Mouse (Mus musculus) layer of hippocampus, adult 11-12 months (tissue): ENCODE measurements around the gene Stn1.

Experiments
- DNase-seq: peaks from one replicate; pipeline ENCODE4 v3.0.0; 2022; ENCODE audit warnings: low spot score

The Stn1 gene

DNA sequence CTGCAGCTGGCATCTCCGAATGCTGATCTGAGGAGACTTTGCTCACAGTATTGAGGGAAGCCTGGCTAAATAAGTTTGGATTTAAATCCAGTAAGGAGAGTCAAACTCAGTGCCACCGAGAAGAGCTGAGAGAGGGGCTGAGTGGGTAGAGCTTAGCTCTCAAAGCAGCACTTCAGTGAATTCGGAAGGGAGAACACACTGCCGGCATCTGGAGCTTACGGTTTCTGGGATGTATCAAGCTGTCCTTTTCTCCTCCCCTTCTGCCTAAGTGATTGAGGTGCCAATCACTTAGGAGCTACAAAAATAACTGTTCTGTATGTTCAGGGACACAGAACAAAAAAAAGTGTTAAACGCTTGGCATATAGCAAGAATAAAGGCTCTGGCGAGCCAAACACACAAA, 5.1 kb upstream of the Stn1 start:
- DNase-seq: peak; percentile 30

DNA sequence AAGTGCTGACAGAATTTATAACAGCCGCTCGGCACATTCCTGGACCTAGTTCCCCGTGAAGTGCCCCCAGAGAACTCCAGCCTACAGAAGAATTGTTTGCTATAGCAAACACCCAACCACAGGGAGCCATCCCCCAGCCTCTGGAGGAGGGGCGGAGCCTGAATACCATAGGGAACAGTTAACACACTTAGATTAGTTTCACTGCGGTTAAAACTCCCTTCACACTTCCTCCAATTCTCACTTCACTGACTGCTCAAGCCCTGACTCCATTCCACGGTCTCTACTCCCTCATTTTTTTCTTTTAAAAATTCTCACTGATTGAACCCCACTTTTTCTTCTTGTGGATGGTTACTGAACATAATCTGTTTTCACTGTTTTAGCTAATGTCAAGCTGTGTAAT, 1.5 kb upstream of the Stn1 start:
- DNase-seq: no peak

DNA sequence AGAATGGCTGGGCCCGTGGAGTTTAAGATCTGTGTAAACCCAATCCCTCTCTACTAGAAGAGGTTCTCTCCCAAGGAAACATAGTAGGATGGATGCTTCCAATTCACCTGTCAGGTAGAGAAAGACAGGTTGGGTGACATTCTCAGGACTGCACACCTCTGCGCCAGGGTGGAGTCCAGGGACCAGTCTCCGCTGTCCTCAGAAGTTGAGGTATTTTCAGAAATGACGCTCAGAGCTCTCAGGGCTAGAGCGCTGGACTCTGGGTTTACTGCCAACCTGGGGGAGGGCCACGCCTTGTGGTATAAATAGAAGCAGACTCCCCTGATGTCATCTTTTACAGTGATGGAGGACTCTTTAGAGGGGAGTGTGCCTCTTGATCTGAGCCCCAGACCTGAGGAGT, 572 bp upstream of the Stn1 start:
- DNase-seq: no peak

DNA sequence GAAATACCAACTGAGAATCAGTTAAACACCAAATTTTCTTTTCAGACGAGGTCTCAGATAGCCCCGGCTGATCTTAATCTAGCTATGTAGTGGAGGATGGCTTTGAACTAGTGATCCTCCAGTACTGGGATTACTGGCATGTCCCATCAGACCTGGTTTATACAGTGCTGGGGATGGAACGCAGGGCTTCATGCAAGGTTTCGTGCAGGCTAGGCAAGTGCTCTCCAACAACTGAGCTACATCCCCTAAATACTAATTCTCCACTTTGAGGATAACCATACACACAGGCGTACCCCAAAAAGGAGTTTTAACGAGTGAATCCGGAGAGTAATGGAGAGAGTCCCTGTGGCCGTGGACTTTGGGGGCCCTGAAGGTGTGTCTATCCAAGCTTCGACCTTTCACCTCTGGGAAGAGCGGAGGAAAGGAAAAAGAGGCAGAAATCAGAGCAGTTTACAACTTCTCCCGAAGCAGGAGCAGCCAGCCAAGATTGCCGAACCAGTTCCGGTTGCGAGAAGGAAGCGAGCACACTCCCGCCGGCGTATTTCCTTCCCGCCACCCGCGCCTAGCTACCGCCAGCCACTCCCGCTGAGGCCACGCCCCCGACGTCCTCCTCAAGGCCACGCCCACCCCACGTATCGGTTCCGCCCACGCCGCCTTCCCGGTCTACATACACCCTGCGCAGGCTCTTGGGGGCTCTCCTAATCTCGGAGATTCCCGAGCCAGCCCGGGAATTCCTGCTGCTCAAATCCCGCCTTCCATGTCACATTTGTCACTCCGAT, 597 bp downstream of the Stn1 start:
- peak; percentile 98 for DNase-seq

DNA sequence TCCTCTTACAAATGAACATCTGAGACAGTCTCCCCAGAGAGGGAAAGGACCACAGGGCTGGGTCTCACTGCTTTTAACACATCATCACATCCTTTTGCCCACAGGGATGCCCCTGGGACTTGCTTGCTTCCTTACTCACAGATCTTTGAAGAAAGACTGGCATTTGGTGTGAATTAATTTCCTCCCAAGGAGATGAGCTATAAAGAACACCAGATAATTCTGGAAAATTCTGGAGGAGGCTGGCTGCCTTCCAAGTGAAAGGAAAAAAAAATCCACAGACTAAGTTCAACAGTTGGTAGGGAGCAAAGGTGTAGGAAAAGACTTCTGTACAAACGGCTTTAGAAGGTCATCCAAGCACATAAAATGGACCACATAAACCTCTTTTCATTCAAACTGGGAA, 3.2 kb downstream of the Stn1 start:
- no peak for DNase-seq

DNA sequence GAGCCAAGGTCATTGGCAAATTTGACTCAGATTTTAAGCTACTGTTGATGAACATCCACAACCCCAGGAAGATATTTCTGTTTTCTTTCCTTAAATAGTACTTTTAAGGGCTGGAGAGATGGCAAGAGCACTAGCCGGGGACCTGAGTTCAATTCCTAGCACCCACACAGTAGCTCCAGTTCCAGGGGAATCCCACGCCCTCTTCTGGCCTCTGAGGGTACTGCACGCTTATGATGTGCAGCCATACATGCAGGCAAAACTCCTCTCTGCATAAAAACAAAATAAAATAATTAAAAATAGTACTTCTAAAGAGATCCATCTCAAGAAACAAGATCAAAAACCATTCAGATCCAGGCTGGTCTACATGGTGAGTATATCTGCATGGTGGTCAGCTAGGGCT, 4.9 kb downstream of the Stn1 start:
- no peak for DNase-seq

DNA sequence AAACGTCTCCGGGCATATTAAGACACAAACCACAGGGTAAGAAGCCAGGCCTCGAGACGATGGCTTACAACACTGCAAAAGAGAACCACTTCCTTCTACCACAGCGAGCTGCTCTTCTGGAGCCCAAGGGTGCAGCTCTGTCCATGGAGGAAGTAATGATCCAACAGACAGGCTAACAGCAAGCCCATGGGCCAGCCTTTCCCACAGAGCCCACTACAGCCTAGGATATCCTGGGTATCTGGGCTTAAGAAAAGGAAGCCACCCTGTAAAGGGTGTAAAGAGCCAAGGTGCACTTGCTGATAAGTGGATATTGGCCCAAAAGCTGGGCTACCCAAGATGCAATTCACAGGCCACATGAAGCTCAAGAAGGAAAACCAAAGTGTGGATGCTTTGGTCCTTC, 6.0 kb downstream of the Stn1 start:
- no peak for DNase-seq

DNA sequence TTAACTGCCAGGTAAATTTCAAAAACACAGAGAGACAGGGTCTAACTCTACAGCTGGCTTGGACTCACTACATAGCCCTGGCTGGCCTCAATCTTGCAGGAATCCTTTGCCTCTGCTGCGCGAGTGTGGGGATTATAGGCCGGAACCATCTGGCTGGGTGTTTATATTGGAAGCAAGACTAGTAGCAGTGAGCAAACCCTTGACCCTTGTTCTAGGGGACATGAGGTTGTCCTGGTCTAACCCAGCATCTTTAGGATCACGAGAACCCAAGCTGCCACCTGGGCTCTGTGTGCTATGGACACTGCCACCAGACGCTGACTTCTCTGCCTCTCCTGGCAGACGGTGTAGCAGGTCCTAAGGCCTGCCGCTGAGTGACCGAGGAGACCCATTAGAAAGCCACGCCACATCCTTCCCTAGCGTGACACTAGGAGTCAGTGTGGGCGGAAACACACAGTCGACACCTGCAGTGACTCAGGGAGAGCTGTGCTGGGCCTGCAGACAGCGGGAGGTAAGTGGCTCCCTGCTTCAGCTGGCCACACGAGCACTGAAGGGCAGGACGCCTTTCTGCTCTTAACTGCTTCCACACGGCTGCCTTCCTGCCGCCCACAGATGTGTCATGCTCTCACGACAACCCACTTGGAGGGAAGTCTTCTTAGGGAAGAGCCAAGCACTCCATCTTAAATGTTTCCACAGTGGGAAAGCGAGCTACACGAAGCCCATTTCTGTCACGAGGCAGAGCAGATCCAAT, 10.9 kb downstream of the Stn1 start:
- no peak for DNase-seq

DNA sequence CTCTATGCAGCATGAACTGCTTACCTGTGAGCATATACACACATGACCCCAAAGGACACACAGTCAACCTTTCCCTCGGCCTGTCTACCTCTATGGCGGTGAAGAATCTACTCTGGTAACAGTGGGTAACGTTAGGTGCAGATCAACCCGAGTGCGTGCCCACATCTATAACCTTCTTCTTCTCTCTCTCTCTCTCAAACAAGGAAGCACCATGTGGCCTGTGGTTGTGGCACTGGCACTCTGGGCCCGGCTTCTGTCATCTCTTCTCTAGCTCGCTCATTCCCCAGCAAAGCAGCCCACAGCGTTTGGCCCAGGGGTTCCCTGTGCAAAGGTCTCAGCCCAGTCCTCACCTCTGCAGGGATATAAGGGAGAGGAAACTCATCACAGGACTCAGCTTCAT, 12.4 kb downstream of the Stn1 start:
- DNase-seq: no peak

DNA sequence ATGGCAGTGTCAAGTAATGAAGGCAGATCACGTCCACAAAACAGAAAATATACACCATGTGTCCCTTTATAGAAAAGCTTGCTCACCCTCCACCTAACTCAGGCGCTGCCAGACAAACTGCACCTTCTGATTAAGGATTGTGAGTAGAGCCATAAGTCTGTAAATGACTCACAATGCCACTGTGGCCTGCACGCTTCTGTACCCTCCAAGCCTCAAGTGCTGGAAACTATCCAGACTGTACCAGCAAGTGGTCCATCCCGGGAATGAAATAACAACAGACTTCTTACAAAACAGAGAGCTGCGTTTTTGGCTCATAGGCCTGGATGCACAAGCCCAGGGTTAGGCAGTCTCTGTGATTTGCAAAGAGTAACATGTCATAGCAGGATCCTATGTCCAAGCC, 15.9 kb downstream of the Stn1 start:
- DNase-seq: no peak

DNA sequence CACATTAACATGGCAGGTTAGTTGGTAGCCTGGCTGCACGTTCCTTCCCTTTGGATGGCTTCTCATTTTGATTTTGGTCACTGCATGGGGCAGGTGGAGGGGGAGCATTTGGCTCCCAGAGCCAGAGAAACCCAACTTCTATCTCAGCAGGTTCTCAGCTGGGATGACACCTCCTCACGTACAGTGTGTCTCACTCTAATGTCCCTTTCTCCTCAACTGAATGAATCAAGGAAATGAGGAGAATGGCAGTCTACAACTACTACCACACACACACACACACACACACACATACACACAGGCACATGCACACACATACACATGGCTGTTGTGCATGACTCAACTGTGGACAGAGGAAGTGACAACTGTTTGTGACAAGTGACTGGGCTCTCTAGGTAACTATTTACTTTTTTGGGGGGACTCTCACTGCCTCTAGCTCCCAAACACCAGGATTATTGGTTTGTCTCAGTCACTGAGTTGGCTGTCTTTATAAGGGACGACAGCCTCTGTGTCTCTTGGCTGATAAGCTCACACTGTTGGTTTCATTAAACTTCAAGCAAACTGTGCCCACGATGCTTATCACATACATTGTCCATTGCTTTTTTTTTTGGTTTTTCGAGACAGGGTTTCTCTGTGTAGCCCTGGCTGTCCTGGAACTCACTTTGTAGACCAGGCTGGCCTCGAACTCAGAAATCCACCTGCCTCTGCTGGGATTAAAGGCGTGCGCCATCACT, 18.0 kb downstream of the Stn1 start:
- DNase-seq: no peak

DNA sequence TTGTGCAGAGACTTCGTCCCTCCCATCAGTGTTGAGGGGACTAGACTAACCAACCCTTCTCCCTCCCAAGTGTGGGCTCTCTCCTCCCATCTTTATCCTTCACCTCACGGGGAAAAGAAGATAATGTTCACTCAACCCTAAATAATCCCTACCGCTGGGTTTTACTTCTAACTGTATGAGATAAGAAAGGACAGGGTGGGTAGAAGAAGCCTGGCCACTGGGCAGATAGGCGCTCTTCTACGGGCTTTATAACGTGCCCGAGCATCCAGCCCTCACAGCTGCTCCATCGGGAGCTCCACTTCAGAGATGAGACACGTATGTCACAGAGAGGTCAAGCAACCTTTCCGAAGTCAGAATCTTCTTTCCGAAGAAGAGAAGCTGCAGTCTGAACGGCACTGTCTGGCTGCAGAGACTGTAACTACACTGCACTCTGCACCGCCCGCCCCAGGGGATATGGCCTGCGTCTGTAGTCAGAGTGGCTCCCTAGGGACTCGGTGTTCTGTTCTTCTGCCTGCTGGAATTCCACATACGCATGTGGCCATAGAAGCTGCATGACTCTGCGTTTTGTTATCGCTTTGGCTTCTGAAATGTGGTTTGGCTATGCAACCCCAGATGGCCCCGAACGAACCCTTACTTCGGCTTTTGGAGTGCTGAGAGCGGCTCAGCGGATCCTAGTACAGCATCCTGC, 18.7 kb downstream of the Stn1 start:
- no peak for DNase-seq

DNA sequence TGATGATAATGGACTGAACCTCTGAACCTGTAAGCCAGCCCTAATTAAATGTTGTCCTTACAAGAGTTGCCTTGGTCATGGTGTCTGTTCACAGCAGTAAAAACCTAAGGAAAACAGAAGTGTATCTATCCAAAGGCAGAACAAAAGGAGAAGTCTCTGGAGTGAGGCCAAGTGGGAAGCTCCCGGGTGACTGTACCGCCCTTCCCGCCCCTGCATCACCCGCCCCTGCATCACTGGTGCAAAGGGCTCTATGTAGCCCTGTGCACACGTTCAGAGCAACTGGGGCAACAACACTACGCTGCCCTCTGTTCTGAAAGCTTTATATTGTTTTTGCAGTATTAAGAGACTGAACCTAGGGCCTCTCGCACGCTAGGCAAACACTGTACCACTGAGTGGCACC, 19.7 kb downstream of the Stn1 start:
- DNase-seq: no peak

DNA sequence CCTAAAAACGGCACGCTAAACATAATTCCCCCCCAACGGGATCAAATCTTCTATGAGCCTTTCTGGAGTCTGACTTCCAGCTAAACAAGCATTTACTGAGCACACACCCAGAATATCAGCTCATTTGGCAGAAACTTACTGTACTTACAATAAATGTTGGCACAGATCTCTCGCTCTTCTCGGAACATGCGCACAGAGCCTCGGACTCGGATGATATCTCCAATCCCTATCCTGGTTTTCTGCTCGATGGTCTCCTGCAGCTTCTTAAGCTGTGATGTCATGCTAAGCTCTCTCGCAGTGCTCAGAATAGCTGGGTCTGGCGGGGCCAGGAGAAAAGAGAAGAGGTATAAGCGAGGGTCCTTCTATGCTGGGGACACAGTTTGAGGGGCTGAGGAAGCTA, 20.4 kb downstream of the Stn1 start:
- DNase-seq: no peak

DNA sequence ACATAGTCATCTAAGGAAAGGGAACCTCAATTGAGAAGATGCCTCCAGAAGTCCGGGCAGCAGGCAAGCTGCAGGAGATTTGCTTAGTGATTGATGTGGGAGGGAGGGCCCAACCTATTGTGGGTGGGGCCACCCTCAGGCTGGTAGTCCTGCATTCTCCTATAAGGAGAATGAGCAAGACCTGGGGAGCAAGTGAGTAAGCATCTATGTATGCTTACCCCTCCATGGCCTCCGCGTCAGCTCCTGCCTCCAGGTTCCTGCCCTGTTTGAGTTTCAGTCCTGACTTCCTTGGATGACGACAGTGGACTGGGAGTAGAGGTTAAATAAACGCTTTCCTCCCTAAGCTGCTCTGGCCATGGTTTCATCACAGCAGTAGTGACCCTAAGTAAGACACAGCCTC, 22.2 kb downstream of the Stn1 start:
- no peak for DNase-seq

DNA sequence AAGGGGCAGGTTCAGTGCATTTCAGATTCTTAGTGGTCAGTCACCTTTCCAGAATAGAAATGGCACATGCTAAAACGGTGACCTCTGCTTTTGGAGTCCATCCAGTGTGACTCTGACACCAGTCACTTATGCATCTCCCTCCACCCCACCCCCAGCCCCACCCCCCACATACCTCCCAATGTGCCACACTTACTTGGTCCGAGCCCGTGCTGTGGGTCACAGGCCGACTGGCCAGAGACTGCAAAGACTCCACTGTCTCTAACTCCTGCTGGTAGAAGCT, 23.7 kb downstream of the Stn1 start:
- no peak for DNase-seq

DNA sequence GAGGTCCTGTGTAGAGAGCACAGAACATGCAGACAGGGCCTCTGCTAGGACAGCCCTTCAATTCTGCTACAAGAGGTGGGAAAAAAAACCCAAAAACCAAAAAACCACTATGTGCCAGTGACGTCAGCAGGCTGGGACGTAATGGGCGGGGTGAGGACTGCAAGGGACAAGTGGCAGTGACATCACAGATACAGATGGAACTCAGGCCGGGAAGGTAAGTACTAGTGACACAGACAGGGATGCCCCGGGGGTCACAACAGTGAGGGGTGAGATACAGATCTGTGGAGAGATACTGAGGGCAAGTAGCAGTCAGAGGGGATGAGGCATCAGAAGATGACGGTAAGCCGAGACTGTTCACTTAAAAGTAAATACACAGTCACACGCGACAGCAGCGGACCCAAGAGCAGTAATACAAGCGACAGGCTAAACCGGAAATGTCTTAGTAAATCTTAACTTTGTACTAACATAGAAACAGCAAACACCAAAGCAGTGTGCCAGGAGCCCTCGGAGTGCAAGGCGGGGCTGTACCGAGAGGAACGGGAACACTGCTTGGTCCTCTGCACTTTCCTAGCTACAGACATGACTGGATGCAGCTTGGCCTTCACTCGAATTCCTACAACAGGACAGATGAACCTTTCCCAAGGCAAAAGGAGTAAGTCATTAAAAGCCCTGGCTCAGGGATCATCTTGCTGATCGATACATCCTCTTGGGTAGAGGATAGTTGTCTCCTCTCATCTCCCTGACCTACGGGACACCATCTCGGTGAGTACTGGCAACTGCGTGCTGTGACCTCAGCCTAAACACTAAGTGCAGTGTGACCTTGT, 24.3 kb downstream of the Stn1 start:
- no peak for DNase-seq

DNA sequence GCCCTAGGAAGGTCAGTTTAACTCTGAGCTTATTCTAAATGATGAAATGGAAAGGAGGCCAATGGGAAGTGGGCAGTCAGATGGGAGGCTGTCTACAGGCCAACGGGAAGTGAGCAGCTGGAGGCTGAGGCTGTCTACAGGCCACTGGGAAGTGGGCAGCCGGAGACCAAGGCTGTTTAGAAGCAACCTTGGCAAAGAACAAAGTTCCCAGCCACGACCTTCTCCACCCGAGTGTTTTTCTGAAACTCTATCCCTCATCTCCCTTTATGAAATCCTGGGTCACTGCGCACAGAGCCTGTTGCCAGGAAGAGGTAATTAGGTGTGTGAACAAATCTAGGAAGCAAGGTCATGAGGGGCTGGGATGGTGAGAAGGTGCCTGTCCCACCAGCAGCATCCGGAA, 25.3 kb downstream of the Stn1 start:
- DNase-seq: no peak

DNA sequence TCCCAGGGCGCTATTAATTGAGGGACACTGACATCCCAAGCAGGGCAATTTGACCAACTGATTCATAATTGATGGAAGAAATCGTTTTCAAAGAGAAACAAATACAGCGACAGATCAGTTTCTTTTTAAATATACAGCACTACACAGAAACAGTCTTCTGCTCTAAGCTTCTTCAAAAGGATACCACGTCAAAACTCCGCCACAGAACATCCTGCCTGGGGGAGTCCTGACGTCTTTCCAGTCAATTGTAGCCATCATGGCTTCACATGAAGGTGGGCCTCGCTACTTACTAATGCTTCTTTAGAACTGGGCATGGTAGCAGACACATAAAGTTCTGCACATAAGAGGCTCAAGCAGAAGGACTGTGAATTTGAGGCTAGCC, 26.0 kb downstream of the Stn1 start:
- DNase-seq: no peak

DNA sequence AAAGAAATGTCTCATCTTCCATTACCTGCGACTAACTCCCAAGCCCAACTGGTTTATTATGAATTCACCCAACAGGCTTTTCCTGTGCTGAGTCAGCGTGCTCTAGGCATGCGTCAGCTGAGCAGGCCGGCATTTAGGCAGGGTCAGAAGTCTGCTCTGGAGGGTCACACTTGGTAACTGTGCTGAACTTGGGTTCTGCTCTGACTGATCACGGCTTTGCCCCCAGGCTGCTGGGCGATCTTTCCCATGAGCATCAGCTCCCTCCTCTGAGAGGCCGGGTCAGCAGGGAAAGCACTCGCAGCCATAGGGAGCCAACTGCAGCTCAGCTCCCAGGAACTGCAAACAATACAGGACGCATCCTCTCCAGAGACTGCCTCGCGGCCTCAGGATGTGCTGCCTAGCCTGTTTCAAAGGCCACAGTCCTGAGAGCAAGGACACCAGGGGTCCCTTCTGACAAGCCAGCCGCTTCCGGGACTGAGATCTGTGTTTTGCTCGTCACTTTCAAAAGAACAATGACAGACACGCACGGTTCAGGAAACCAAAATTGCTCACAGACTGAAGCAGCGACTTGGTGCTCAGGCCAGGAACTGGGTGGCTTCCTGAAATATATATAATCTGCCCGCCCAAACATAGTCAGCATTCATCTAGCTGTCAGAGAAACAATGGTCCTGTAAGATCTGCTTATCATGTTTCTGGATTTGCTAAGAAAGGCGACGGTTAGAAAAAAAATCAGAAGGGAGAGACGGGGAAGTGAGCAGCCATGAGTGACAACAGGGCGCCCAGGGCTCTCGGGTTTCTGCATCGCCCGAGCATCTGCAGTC, 26.6 kb downstream of the Stn1 start:
- no peak for DNase-seq

DNA sequence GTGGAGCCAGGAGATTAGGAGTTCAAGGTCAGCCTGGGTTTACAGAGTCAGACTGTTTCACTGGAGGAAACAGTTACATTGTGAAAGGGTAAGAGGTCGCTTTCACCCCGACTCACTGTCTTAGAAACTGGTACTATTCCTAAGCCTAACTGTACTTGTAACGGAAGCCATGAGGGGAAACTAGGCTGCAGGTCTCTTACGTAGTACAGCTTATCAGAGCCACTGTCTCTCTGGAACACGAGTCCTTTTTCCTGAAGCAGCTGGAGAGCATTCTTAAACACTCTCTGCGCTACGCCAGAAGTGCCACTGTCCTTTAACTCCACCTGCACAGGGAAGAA, 27.2 kb downstream of the Stn1 start:
- no peak for DNase-seq
